Mouse (Mus musculus): ENCODE results near the gene Srrm1.

The Srrm1 gene

GRCm38 (mm10) chr4:135353066-135353793, at the start of gene Srrm1:
Gene Srrm1, minus strand, starts transcription at chr4:135353321.
- WGBS = under 1% methylated on average over 69 of the region's 69 CpGs

DNA sequence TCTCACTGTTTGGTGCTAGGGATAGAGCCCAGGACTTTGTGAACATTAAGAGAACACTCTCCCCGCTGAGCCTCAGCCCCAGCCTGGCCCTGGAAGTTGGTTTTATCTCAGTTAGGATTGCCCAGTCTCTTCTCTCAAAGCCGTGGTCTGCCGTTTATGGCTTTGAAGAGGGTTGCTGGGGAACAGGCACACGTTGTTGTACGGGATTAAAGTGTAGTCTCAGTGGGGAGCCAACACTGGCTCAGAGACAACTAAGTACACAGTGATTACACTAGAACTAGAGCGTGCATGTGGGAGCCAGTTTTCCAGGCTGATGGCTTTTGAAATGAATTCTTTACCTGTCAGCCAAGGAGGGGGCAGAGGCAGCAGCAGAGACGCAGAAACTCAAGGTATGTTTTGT, 48.8 kb upstream of the Srrm1 start:
- 42% methylated on average over 7 of the region's 7 CpGs for WGBS

GRCm38 (mm10) chr4:135397991-135398390, 44.9 kb upstream of the Srrm1 start, which contains the start of gene Ncmap:
Gene Ncmap, minus strand, starts transcription at chr4:135398227.
- WGBS = 3% methylated on average over 29 of the region's 29 CpGs

DNA sequence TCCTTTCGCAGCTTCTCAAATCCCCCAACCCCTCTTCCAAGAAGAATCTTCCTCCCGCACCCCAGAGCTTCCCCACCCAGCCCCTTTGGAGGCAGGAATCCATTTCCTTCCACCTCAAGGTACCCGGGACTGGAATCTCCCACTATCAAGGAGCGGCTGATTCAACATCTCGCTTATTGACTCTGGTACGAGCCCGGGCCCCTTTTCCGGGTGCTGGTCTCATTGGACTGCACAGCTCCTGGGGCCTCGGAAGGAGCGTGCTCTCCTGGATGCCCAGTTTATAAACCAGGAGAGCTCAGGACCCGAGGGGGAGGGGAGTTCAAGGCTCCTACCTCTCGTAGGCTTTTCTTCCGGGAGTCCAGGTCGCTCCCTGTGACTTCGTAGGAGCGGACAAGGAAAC, 44.4 kb upstream of the Srrm1 start:
- 29% methylated on average over 16 of the region's 16 CpGs for WGBS

- WGBS = 92% methylated on average over 5 of the region's 5 CpGs
These were observed 43.2 kb upstream of the Srrm1 start for GRCm38 (mm10) chr4:135396303-135396702.

- 90% methylated on average over 4 of the region's 4 CpGs for WGBS
These were observed 42.3 kb upstream of the Srrm1 start for GRCm38 (mm10) chr4:135395375-135395774.

DNA sequence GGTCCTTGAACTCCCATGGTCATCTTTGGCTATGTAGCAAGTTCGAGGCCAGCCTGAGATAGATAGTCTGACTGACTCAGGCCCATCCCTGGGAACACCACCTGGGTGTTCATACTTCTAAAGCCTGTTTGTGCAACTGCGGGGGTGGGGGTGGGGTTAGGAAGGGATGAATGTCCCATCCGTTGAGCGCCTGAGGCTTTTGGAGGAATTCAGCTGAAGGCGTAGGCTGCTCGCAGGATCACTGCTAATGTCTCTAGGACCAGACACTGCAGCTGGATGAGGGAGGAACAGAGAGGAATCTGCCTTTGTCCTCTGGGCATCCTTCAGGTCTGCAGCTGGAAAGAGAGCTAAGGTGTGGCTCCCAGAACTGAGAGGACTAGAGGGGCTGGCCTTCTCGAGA, 41.5 kb upstream of the Srrm1 start:
- 87% methylated on average over 7 of the region's 7 CpGs for WGBS

- 80% methylated on average over 6 of the region's 6 CpGs for WGBS
These were observed 40.3 kb upstream of the Srrm1 start for GRCm38 (mm10) chr4:135393381-135393780.

- 89% methylated on average over 3 of the region's 3 CpGs for WGBS
These were observed 39.7 kb upstream of the Srrm1 start for GRCm38 (mm10) chr4:135392801-135393200.

DNA sequence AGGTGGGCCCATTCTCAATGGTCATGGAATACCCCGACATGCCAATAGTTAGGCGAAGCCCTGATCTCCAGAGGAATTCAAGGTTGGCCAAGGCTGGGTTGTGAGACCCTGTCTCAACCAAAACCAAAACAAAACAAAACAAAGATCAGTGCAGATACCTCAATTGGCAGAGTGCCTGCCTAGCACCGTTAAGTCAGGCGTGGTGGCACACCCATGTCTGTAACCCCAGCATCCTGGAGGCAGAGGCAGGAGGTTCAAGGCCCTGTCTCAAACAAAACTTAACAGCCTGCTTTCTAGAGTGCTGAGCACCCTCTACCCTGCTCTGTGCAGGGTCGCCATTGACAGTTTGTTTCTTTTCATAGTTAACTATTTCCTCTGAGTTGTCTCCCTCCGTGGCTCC, 37.9 kb upstream of the Srrm1 start:
- 72% methylated on average over 6 of the region's 6 CpGs for WGBS

GRCm38 (mm10) chr4:135385614-135386013, 32.5 kb upstream of the Srrm1 start:
- WGBS = 20% methylated on average over 10 of the region's 10 CpGs

DNA sequence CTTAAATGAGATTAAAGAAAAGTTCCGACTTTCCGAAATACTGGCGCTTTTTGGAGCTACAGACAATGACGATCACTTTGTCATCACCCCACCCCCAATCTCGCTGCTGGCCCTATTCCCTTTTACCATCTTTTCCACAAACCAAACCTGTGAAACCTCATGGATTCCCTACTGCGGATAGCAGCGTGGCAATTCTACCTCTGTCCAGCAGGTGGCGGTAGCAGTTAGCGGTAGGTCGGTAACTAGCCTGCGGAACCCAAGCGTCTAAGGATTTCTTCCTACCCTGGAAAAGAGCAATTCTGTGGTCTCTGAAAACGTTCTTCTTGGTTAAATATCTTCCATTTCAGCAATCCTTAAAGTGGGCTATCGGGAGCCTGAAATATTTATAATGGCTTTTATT, 29.2 kb upstream of the Srrm1 start:
- 3% methylated on average over 14 of the region's 14 CpGs for WGBS

DNA sequence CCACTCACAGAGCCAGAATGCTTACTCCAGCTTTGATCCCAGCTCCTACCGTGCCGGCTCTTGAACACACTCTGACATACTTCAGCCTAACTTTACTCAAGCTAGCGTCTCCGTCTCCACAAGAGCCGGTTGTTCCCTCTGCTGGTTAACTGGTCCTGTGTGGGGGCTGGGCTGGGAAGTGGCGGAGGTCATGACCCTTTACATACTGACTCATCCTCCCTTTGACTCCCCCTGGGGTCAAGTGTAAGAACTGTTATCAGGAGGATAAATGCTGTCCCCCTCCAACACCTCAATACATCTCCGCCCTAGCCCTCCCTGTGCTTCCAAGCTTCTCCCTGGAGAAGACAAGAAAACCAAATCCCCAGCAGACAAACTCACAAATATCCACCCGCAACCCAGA, 28.2 kb upstream of the Srrm1 start:
- 77% methylated on average over 8 of the region's 8 CpGs for WGBS

DNA sequence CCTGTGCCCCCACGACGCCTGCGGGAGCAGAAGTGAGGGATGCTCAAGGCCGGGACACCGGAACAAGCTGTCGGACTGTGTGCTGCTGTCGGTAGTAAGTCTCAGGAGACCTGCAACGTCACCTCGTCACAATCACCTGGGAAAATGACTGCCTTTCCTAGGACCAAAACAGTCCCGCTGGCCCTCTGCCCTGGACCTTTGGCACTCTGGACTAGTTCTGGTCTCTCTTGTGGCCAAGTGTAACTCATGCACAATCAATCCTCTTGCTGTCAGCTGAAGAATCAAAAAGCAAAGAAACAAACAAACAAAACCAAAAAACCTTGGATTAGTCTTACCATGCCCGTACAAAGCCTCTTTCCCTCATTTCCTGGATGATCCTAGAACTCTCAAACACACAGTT, 24.1 kb upstream of the Srrm1 start:
- 90% methylated on average over 11 of the region's 11 CpGs for WGBS

GRCm38 (mm10) chr4:135375444-135375843, 22.3 kb upstream of the Srrm1 start:
- 68% methylated on average over 3 of the region's 3 CpGs for WGBS

- 82% methylated on average over 5 of the region's 5 CpGs for WGBS
These were observed 20.2 kb upstream of the Srrm1 start for GRCm38 (mm10) chr4:135373299-135373698.

DNA sequence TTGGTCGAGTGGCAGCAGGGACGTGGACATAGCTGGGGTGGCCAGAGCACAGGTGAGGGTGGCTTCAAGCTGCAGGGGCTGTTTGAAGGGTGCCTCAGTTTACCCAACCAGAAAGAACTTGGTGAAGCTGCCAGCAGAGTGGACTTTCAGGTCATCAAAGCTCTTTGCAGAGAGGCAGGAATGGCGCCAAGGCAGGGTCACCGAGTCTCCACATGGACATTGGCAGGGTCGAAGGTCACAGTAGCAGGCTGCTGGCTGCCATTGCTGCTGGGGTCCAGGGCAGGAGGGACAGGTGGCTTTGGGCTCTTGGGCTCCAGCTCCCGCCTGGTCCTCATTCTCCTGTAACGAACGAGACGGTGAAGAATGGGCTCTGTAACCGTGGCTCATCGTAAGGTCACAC, 17.3 kb upstream of the Srrm1 start:
- 90% methylated on average over 11 of the region's 11 CpGs for WGBS

GRCm38 (mm10) chr4:135362828-135363227, 9.7 kb upstream of the Srrm1 start:
- WGBS = 40% methylated on average over 6 of the region's 6 CpGs

DNA sequence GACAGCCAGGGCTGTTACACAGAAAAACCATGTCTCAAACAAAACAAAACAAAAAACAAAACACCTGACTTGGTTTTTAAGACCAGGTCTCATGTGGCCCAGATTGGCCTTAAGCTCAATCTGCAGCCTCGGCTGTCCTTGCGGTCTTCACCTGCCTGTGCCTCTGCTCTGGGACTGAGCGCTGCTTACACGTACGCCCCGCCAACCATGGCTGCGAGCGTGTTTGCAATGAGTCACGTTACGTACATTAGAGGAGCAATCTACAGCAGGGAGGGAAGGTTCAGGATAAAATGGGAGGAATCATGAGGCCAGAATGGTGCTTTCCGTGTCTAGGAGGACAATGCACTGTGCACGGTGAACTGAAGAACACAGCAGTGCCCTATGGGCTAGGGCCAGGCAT, 8.6 kb upstream of the Srrm1 start:
- WGBS = 94% methylated on average over 12 of the region's 12 CpGs

GRCm38 (mm10) chr4:135358736-135359135, 5.6 kb upstream of the Srrm1 start:
- WGBS = 3% methylated on average over 6 of the region's 6 CpGs

DNA sequence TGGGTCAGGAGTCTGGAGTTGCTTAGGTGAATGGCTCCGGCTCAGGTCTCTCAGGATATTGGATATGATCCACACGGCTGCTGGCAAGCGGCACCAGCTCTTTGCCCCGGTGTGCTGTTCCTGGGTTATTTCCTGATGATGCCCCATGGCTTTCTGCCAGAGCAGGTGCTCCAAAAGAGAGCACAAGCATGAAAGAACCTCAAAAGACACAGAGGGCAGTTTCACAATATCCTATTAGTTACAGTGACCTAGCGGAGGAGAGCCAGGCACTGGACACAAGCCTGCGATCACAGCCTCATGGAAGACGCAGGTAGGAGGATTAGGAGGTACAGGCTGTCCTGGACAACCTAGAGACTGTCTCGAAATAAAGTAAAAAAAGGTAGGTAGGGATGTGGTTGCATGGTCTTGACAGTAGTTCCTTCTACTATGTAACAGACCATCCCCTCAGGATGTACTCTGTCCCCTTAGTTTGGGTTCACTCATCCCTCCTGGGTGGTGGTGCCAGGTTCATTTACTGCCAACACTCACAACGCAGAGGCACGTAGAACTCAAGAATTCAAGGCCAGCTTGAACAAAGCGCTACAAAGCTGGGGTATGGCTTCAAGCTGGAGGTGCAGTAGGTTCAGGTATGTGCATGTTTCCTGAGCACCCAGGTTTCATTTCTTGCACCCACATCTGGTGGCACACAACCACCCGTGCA, 4.2 kb upstream of the Srrm1 start:
- 78% methylated on average over 12 of the region's 12 CpGs for WGBS

- WGBS = 87% methylated on average over 9 of the region's 9 CpGs
These were observed 2.9 kb upstream of the Srrm1 start for GRCm38 (mm10) chr4:135355886-135356550.

Data from cerebral cortex, adult 2 months (tissue).